Mouse (Mus musculus) embryonic facial prominence, embryonic 12.5 days (tissue): ENCODE measurements around the gene Ehd2. TPM values are rescaled to one million over a fixed set of nuclear protein-coding genes. Genes with fewer than 3 reads are reported as not detected.
A peak's percentile ranks its signal among the peaks of the same experiment; 100 is the strongest.

Experiments
- ATAC-seq: fragments of 200-750 bp; cut with Nextera tagmentation; 2 replicates; pipeline ENCODE4 v1.8.0; 2017; ENCODE audit not compliant: insufficient number of reproducible peaks, insufficient read depth, low FRiP score, low TSS enrichment
- H3K27ac ChIP-seq: fragments of 300-500 bp; sonication (generic); 2 replicates; pipeline ENCODE4 v1.5.1; 2016; ENCODE audit warnings: mild to moderate bottlenecking
- H3K27me3 ChIP-seq: fragments of 300-500 bp; sonication (generic); 2 replicates; pipeline ENCODE4 v1.6.1; 2016; ENCODE audit warnings: mild to moderate bottlenecking, moderate library complexity
- H3K36me3 ChIP-seq: fragments of 300-500 bp; sonication (generic); 2 replicates; pipeline ENCODE4 v1.6.1; 2016; ENCODE audit warnings: mild to moderate bottlenecking
- H3K4me1 ChIP-seq: fragments of 300-500 bp; sonication (generic); 2 replicates; pipeline ENCODE4 v1.6.1; 2016
- H3K4me2 ChIP-seq: fragments of 300-500 bp; sonication (generic); replicated peaks from 2 replicates; pipeline ENCODE4 v1.6.1; 2016; ENCODE audit warnings: mild to moderate bottlenecking, moderate library complexity
- H3K4me3 ChIP-seq: fragments of 300-500 bp; sonication (generic); 2 replicates; pipeline ENCODE4 v1.5.1; 2016; ENCODE audit warnings: mild to moderate bottlenecking
- H3K9ac ChIP-seq: fragments of 300-500 bp; sonication (generic); 2 replicates; pipeline ENCODE4 v1.6.1; 2016; ENCODE audit warnings: mild to moderate bottlenecking, moderate library complexity
- H3K9me3 ChIP-seq: fragments of 300-500 bp; sonication (generic); 2 replicates; pipeline ENCODE4 v1.6.1; 2016; ENCODE audit warnings: mild to moderate bottlenecking, moderate library complexity
- WGBS: fragments of 180-500 bp; shearing (Covaris S2); methylation state at CpG from one replicate; pipeline ENCODE4 v1.1.7; 2016; 5-methylcytosine and 5-hydroxymethylcytosine counted together
- polyA plus RNA-seq: library from polyadenylated mRNA; unstranded; fragments of >200 nt; fragmentation: Nextera tagmentation; extraction: Ambion mirVana; gene quantifications from 2 replicates; pipeline ENCODE4 v1.2.1, GENCODE M21; 2016

Ehd2 gene
- polyA plus RNA-seq, 1 experiment from 2014 or later = 20.4 TPM

- Histone ChIP-seq H3K4me2 (peak overlapping the region; percentile 35), H3K4me1 (no peaks in the 10 kb centered on the region), H3K4me3 (peak overlapping the region; percentile 12; the same call in 1 of the 2 replicates), H3K27me3 (peaks cover 16% of the 10 kb centered on the region; the same call in 1 of the 2 replicates), H3K9ac (no peak overlapping the region), H3K27ac (no peak overlapping the region), H3K36me3 (peaks cover 23% of the 10 kb centered on the region), H3K9me3 (no peaks in the 10 kb centered on the region)
- no peak for ATAC-seq
- 14% methylated on average over 21 of the region's 21 CpGs for whole genome bisulfite sequencing
Measured at GRCm38 (mm10) chr7:15954978-15955443, 12.4 kb downstream of the Ehd2 start.

GRCm38 (mm10) chr7:15954436-15954835, 12.9 kb downstream of the Ehd2 start:
- no peak overlapping the region for H3K9ac ChIP-seq
- no peaks in the 10 kb centered on the region for H3K9me3 ChIP-seq
- no peak for ATAC-seq
- peaks cover 23% of the 10 kb centered on the region for H3K36me3 ChIP-seq
- WGBS = 85% methylated on average over 7 of the region's 7 CpGs
- no peak overlapping the region for H3K4me2 ChIP-seq
- H3K27me3 ChIP-seq = peaks cover 16% of the 10 kb centered on the region; the same call in 1 of the 2 replicates
- H3K27ac ChIP-seq = no peak overlapping the region
- no peak overlapping the region for H3K4me3 ChIP-seq
- H3K4me1 ChIP-seq = no peaks in the 10 kb centered on the region

- Histone ChIP-seq H3K4me1 (peaks cover under 1% of the 10 kb centered on the region; the same call in 1 of the 2 replicates), H3K9me3 (no peaks in the 10 kb centered on the region), H3K27me3 (peaks cover 16% of the 10 kb centered on the region; the same call in 1 of the 2 replicates), H3K4me3 (no peak overlapping the region), H3K27ac (no peak overlapping the region), H3K36me3 (peaks cover 23% of the 10 kb centered on the region), H3K9ac (no peak overlapping the region), H3K4me2 (no peak overlapping the region)
- ATAC-seq = no peak
- 87% methylated on average over 13 of the region's 13 CpGs for WGBS
Measured at GRCm38 (mm10) chr7:15953307-15954074, 13.9 kb downstream of the Ehd2 start.

- H3K4me3 ChIP-seq = no peak overlapping the region
- peaks cover 19% of the 10 kb centered on the region for H3K36me3 ChIP-seq
- H3K9ac ChIP-seq = no peak overlapping the region
- peaks cover 8% of the 10 kb centered on the region for H3K4me1 ChIP-seq
- no peak overlapping the region for H3K4me2 ChIP-seq
- no peak for ATAC-seq
- no peaks in the 10 kb centered on the region for H3K9me3 ChIP-seq
- no peak overlapping the region for H3K27ac ChIP-seq
- WGBS = 64% methylated on average over 3 of the region's 3 CpGs
- H3K27me3 ChIP-seq = peaks cover 16% of the 10 kb centered on the region; the same call in 1 of the 2 replicates
Measured at GRCm38 (mm10) chr7:15952416-15952815, 15.0 kb downstream of the Ehd2 start.

GRCm38 (mm10) chr7:15950008-15950407, 17.4 kb downstream of the Ehd2 start:
- Histone ChIP-seq H3K4me2 (no peak overlapping the region), H3K36me3 (peaks cover 12% of the 10 kb centered on the region), H3K4me1 (peaks cover 9% of the 10 kb centered on the region), H3K27ac (no peak overlapping the region), H3K4me3 (no peak overlapping the region), H3K27me3 (peaks cover 4% of the 10 kb centered on the region; the same call in 1 of the 2 replicates), H3K9me3 (no peaks in the 10 kb centered on the region), H3K9ac (no peak overlapping the region)
- ATAC-seq = no peak
- WGBS = 82% methylated on average over 15 of the region's 15 CpGs

GRCm38 (mm10) chr7:15949216-15949790, 18.1 kb downstream of the Ehd2 start:
- Histone ChIP-seq H3K27me3 (no peaks in the 10 kb centered on the region), H3K9ac (no peak overlapping the region), H3K36me3 (peaks cover 14% of the 10 kb centered on the region), H3K4me2 (no peak overlapping the region), H3K4me3 (no peak overlapping the region), H3K27ac (no peak overlapping the region), H3K9me3 (no peaks in the 10 kb centered on the region), H3K4me1 (peaks cover 16% of the 10 kb centered on the region)
- ATAC-seq = no peak
- 80% methylated on average over 7 of the region's 7 CpGs for WGBS

- peaks cover 20% of the 10 kb centered on the region for H3K4me1 ChIP-seq
- no peak overlapping the region for H3K27ac ChIP-seq
- H3K27me3 ChIP-seq = no peaks in the 10 kb centered on the region
- no peaks in the 10 kb centered on the region for H3K9me3 ChIP-seq
- 6% methylated on average over 23 of the region's 23 CpGs for WGBS
- peak overlapping the region; percentile 40 for H3K9ac ChIP-seq
- H3K4me2 ChIP-seq = peak overlapping the region; percentile 48
- peak overlapping the region; percentile 9; the same call in 1 of the 2 replicates for H3K4me3 ChIP-seq
- peaks cover 18% of the 10 kb centered on the region for H3K36me3 ChIP-seq
- peak; percentile 13; the same call in 1 of the 2 replicates for ATAC-seq
Measured at GRCm38 (mm10) chr7:15948381-15948941, 18.9 kb downstream of the Ehd2 start.

- Histone ChIP-seq H3K4me2 (peak overlapping the region; percentile 48; the same call in 1 of the 2 replicates), H3K4me3 (0 out of 2 replicates have a peak overlapping the region, but pooled peaks have one; percentile 9), H3K9ac (no peak overlapping the region), H3K27ac (no peak overlapping the region), H3K4me1 (peaks cover 20% of the 10 kb centered on the region), H3K27me3 (no peaks in the 10 kb centered on the region), H3K36me3 (peaks cover 22% of the 10 kb centered on the region), H3K9me3 (no peaks in the 10 kb centered on the region)
- ATAC-seq = no peak
- WGBS = 48% methylated on average over 4 of the region's 4 CpGs
Measured at GRCm38 (mm10) chr7:15947653-15948260, 19.6 kb downstream of the Ehd2 start.

GRCm38 (mm10) chr7:15945721-15946536, 21.4 kb downstream of the Ehd2 start, which contains the start of gene Nop53:
TSS of gene Nop53 (minus strand) at chr7:15946074.
- H3K4me2 ChIP-seq = peak within 1 kb of the TSS; percentile 91
- H3K27me3 ChIP-seq = no peaks in the 10 kb centered on the region
- H3K36me3 ChIP-seq = peaks cover 35% of the 10 kb centered on the region
- 1% methylated on average over 59 of the region's 59 CpGs for WGBS
- ATAC-seq = peak; percentile 87
- peaks cover 20% of the 10 kb centered on the region for H3K4me1 ChIP-seq
- peak within 1 kb of the TSS; percentile 67 for H3K4me3 ChIP-seq
- H3K27ac ChIP-seq = peak within 1 kb of the TSS; percentile 86
- H3K9me3 ChIP-seq = no peaks in the 10 kb centered on the region
- peak within 1 kb of the TSS; percentile 65 for H3K9ac ChIP-seq

- peaks cover 43% of the 10 kb centered on the region for H3K36me3 ChIP-seq
- peak overlapping the region; percentile 91 for H3K4me2 ChIP-seq
Measured at GRCm38 (mm10) chr7:15945211-15945610, 22.2 kb downstream of the Ehd2 start.

More at GRCm38 (mm10) chr7:15945211-15945610, 22.2 kb downstream of the Ehd2 start:
- WGBS = 11% methylated on average over 8 of the region's 8 CpGs
- ATAC-seq = no peak
- peak overlapping the region; percentile 67 for H3K4me3 ChIP-seq
- no peaks in the 10 kb centered on the region for H3K9me3 ChIP-seq
- peaks cover 20% of the 10 kb centered on the region for H3K4me1 ChIP-seq
- H3K27ac ChIP-seq = peak overlapping the region; percentile 86; the same call in 1 of the 2 replicates
- H3K9ac ChIP-seq = peak overlapping the region; percentile 65
- no peaks in the 10 kb centered on the region for H3K27me3 ChIP-seq
